Mouse (Mus musculus) small intestine, adult 2 months (tissue): Measurements from ENCODE around the gene Mindy4.

Experiments
- CTCF ChIP-seq: fragments of 200-500 bp; IDR thresholded peaks from 2 replicates; pipeline ENCODE4 v1.5.1; 2012; ENCODE audit warnings: low read depth, mild to moderate bottlenecking, control low read depth, inconsistent platforms, low read length, moderate library complexity, mixed read lengths; ENCODE audit not compliant: insufficient replicate concordance, insufficient read length; ENCODE audit errors: extremely low read depth
- POLR2A ChIP-seq: fragments of 200-500 bp; IDR thresholded peaks from 2 replicates; pipeline ENCODE4 v1.6.1; 2012; ENCODE audit warnings: low read depth, mild to moderate bottlenecking, control low read depth, inconsistent platforms, low read length, moderate library complexity

- TF ChIP-seq POLR2A (no peak), CTCF (no peak)
Measured at GRCm38 (mm10) chr6:55342328-55342727, 139.1 kb downstream of the Mindy4 start.
